Mouse (Mus musculus): ENCODE data around the gene Aqp3.

The Aqp3 gene

GRCm38 (mm10) chr4:41097871-41098576, at the start of gene Aqp3:
Gene Aqp3, minus strand, starts transcription at chr4:41098183.
- peak; percentile 47 for DNase-seq (ENCODE audit: low read depth, low spot score)

GRCm38 (mm10) chr4:41142601-41143000, 44.6 kb upstream of the Aqp3 start:
- DNase-seq (ENCODE audit: low read depth, low spot score) = no peak

GRCm38 (mm10) chr4:41140174-41140875, 42.3 kb upstream of the Aqp3 start:
- DNase-seq (ENCODE audit: low read depth, low spot score) = no peak

- DNase-seq (ENCODE audit: low read depth, low spot score) = no peak
Measured at GRCm38 (mm10) chr4:41136811-41137210, 38.8 kb upstream of the Aqp3 start.

- DNase-seq (ENCODE audit: low read depth, low spot score) = no peak
Measured at GRCm38 (mm10) chr4:41136454-41136805, 38.4 kb upstream of the Aqp3 start.

- DNase-seq (ENCODE audit: low read depth, low spot score) = peak; percentile 60
Measured at GRCm38 (mm10) chr4:41135711-41136453, 37.9 kb upstream of the Aqp3 start, which contains the start of gene Ube2r2. Gene Ube2r2, plus strand, starts transcription at chr4:41135743.

GRCm38 (mm10) chr4:41134935-41135710, 37.1 kb upstream of the Aqp3 start:
- DNase-seq (ENCODE audit: low read depth, low spot score) = peak; percentile 90

GRCm38 (mm10) chr4:41133529-41134291, 35.7 kb upstream of the Aqp3 start:
- DNase-seq (ENCODE audit: low read depth, low spot score) = no peak

- no peak for DNase-seq (ENCODE audit: low read depth, low spot score)
Measured at GRCm38 (mm10) chr4:41132471-41132870, 34.5 kb upstream of the Aqp3 start.

- DNase-seq (ENCODE audit: low read depth, low spot score) = no peak
Measured at GRCm38 (mm10) chr4:41129836-41130235, 31.9 kb upstream of the Aqp3 start.

GRCm38 (mm10) chr4:41129406-41129805, 31.4 kb upstream of the Aqp3 start:
- DNase-seq (ENCODE audit: low read depth, low spot score) = peak; percentile 77

- DNase-seq (ENCODE audit: low read depth, low spot score) = peak; percentile 99
Measured at GRCm38 (mm10) chr4:41124180-41124951, 26.4 kb upstream of the Aqp3 start, which contains the start of gene Nol6. Gene Nol6, minus strand, starts transcription at chr4:41124455.

GRCm38 (mm10) chr4:41118706-41119292, 20.8 kb upstream of the Aqp3 start:
- peak; percentile 60 for DNase-seq (ENCODE audit: low read depth, low spot score)

GRCm38 (mm10) chr4:41116817-41117216, 18.8 kb upstream of the Aqp3 start:
- no peak for DNase-seq (ENCODE audit: low read depth, low spot score)

GRCm38 (mm10) chr4:41115793-41116192, 17.8 kb upstream of the Aqp3 start:
- DNase-seq (ENCODE audit: low read depth, low spot score) = no peak

GRCm38 (mm10) chr4:41115074-41115473, 17.1 kb upstream of the Aqp3 start:
- no peak for DNase-seq (ENCODE audit: low read depth, low spot score)

- DNase-seq (ENCODE audit: low read depth, low spot score) = no peak
Measured at GRCm38 (mm10) chr4:41114358-41115070, 16.5 kb upstream of the Aqp3 start.

- DNase-seq (ENCODE audit: low read depth, low spot score) = no peak
Measured at GRCm38 (mm10) chr4:41108717-41109425, 10.9 kb upstream of the Aqp3 start.
